Mouse (Mus musculus) c-Kit-positive CD71-negative TER-119-negative erythroid progenitor cells, embryonic 14.5 days (primary cell): ENCODE results near the gene Exoc3l4.
A peak's percentile ranks its signal among the peaks of the same experiment; 100 is the strongest.

ENCODE experiments used
- DNase-seq: peaks from one replicate; pipeline ENCODE4 v3.0.0-alpha.2; 2013; ENCODE audit warnings: low read depth

Gene Exoc3l4

DNA sequence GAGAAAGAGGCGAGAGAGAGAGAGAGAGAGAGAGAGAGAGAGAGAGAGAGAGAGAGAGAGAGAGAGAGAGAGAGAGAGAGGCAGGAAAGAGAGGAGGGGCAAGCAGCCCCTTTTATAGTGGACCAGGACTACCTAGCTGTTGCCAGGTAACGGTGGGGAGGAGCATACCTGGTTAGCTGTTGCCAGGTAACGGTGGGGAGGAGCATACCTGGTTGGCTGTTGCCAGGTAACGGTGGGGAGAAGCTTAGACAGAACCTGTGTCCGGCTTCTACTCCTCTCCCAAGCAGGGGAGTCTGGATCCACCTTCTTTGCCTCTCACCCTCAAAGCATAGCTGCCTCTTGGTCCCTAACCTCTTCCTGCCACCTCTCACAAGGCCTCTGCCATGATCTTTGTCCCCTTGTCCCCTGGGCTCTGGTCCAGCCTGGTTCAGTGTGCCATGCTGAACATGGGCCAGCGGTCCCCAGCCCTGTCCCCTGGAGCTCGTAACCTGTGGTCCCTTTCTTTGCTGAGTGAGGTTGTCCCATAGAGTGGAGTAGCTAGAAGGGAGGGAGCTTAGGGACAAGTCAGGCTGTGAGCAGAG, 17.4 kb downstream of the Exoc3l4 start:
- DNase-seq: no peak

DNA sequence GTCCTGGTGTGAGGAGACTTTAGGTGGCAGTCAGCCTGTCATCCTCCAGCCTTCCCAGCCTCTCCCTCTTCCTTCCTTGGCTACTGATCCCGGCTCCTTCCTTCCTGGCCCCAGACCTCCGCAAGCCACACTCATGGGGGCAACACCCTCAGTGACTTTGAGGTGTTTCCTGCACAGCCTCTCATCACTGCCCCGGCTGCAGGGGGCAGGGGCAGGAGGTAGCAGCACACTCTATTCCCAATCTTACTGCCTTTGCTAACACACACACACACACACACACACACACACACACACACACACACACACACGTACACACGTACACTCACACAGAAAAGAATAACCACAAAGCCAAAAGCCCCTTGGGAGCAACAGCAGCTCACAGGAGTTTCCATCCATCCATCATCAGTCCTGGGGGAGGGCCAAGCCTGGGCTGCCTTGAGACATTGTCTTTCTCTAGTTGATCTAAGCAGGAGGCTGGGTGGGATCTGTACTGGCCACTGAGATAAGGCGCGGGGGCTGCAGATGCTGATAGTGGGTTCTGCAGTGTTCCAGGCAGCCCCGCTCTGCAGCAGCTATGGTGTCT, 18.0 kb downstream of the Exoc3l4 start:
- no peak for DNase-seq

DNA sequence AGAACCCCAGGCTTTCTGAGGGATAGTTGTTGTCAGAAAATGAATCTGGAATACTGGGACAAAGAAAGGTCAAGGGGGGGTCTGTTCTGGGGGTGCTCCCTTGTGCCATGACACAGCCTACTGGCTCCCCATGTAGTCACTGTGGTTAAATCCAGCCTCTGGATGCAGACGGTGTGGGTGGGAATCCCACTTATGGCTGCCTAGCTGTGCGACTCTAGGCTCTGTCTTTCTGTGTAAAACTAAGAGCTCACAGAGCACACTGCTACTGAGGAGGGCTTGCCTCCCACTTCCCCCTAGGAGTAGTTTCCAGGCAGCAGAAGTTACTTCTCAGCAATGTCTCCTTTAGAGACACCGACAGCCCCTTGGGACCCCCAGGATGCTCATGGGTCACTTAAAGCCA, 19.4 kb downstream of the Exoc3l4 start:
- DNase-seq: no peak

DNA sequence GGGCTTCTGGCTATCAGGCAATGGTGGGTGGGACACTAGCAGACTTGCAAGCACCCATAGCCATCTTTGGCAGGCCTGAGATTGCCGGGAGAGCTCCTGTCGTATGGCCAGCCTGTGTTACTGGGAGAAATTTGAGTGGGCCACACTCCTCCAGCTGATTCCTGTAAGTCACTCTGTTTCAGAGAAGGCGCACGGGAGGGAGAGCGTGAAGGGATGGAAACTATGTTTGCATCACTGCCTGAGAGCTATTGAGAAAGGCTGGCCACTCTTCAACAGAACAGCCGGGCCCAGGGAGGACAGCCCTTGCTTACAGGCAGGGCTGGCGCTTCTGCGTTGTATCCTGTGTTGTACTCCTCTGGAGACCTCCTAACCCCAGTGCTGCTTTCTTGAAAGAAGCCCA, 19.8 kb downstream of the Exoc3l4 start:
- DNase-seq: no peak

DNA sequence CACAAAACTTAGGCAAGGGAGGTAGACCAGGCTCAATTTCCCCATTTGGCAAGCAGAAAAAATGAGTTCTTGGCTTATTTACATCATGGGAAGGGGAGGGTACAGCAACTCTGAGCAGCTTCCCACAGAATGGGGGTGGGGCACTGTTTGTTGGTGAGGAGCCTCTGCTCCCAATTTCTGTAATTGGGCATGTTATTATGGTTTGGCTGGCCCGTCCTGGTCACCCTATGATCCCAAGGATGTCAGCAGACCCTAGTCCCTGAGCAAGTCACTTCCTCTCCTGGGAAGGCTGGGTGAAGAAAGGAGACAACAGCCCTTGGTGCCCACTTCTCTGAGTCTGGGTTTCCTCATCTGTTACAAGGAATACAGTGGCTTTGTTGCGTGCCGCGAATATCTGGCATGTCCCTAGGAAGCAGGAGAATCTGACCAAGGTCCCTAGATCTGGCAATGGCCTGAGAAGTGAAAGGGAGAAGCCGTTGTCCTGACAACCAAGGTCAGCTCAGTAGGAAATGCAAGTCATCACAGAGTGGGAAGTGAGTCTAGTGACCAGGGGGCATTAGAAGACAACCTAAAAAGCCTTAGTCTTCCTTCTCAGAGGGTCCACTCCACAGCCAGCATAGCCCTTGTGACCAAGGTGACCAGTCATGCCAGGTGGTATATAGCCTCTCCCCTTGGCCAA, 20.5 kb downstream of the Exoc3l4 start:
- DNase-seq: no peak

DNA sequence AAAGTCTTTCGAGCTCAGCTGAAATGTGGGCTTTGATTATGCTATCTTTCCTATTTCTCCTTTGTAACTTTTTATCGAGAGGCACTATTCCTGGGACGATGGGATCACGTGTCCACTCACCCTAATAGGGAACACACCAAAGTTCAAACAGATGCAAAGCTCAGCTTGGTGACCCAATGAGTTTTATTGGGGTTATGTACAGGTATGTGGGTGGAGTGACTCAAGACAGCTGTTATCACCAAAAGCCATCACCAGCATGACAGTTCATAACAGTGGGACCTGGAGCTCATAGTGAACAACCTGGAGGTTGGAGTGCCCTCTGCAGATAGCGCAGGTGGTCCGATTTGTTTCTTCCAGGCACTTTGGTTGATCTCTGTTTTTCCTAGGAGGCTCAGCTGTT, 22.0 kb downstream of the Exoc3l4 start:
- DNase-seq: no peak

DNA sequence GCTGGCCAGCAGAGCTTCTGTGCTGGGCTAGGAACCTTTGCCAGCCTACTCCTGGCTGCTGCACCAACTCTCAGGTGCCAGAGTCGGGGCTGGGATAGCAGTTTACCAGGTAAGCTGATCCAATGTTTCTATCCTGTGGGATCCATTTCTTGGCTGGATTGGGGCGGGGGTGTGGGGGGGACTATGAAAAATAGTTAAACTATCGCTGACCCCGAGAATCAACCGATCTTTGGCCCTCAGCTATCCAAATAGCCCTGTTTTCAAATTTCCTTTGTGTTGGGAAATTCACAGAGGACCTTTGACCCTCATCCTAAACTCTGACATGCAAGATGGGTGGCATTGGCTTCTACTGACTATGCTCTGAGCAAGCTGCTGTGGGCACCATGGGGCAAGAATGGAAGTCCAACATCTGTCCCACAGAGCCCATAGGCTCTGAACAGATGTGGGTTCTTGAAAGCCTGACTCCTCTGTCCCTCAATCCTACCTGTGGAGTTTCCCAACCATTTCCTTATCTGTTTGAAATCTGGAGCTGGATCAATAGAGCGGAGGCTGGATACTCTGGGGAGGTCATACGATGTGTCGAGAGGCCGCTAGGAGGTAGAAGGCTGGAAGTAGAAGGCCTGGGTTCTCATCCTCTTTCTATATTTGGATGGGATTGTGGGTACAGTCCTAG, 24.0 kb downstream of the Exoc3l4 start:
- no peak for DNase-seq

DNA sequence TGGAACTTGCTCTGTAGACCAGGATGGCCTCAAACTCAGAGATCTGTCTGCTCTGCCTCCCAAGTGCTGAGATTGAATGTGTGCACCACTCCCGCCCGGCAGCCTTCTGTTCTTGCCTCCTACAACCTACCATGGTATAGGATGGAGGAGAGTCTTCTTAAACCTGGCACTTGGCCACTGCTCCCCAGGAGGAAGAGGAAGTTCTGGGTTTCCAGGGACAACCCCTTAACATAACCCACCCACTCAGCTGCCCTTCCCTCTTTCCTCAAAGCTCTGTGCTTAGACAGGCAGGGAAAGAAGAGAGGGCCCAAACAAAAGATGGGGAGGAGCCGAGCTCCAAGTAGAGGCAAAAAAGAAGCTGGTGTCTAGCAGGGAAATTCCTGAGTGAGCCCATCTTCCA, 24.7 kb downstream of the Exoc3l4 start:
- no peak for DNase-seq

DNA sequence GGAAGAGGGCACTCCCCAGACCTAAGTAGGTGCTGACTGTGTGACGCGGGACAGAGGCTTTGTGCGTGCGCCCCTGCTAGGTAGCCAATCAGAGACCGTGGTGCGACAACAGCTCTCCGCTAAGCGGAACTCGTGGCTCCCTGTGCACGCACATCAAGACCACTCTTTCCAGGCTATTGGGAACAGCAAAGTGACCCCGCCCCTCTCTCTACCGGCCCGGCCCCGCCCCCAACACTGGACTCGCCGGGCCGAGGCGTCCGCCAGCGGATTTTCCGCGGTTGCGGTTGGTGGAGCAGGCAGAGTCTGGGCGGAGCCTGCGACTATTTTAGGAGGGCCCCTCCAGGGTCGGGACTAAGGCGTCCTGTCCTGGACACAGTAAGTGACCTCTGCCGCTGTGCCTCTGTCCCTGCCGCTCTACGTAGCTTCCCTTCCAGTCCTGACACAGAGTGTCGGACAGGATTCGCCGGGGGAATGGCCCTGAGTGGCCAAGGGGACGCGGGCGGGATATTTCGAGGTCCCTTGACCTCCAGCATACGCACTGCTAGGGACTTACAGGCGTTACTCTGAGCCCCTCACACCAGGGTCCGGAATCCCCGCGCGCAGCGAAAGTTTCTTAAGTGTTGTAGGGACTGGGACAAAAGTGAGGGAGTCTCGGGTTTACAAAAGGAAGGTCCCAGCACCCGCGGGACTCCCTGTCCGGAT, 25.6 kb downstream of the Exoc3l4 start, which contains the start of gene Tnfaip2:
TSS of gene Tnfaip2 (plus strand) at position 161 of the 702 bp plus-strand sequence.
- peak; percentile 52 for DNase-seq

DNA sequence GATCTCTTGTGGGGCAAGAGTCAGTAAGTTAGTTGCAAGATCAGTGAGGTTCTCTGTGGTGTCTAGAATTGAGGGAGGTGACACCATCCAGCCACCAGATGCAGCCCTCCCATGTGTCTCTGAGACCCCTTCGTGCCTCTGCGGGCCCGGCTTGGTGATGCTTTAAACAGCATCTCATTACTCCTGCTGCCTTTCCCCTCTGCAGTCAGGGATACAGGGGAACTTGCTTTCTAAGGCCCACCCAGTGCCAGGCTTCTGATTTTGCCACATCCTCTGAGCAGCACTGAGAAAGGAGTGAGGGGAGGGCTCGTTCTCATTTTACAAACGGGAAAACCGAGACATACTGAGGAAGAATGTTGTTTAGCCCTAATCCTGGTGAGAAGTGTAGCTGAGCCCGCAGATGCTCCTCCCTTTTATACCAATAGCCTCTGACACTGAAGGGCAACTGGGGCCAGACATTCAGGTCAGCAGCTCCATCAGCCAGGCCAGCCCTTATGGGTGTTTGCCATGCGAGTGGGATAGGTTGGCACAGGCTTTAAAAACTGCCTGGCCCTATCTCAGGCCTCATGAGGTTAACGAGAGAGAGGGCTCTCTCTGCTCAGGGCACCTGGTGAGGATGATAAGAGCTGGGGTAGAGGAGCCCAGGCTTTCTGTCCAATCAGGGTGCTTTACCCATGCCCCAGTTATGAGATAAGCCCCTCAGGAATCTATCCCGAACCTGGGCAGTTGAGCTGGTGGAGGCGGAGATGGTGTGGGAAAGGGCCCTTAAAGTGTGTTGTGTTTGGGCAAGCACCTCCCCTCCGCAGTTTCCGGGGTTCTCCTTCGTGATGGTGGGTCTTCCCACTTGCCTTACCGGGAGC, 26.4 kb downstream of the Exoc3l4 start:
- peak; percentile 55 for DNase-seq

DNA sequence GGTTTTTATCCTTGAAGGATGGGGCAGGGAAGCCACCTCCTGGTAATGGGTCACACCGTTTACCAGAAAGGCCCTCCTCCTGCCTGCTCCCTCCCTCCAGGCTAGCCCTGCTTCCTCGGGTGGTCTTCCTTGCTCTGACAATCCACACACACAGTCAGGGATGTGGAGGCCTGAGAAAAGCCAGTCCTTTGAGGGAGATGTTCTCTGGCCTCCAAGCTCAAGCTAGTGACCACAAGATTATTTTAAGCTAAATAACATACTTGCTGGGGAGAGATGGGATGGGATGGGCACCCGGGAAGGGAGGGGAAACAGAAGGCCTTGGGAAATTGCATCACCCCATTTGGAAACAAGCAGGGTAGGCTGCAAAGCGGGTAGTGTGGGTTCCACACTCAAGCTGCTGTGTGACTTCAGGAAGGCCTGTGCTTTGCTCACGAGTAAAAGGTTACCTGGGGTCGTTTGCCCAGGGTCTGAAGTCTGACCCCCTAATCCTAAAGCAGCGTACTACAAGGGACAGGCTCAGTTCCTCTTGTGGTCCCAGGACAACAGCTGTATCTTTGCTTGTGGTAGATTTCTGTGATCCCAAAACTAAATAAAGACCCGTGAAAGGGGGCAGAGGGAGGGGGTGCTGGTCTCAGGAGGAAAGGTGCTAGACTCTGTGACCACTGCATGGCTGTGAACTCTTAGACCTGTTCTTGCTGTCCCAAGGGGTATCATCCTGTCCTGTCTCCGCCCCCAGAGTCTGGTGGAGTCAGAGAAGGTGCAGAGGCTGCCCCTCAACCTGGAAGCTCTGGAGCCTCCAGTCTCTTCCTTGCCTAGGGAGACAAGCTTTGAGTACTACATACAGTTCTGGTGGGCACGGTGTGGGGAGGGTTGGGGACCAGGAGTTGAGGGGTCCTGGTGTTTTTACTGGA, 27.4 kb downstream of the Exoc3l4 start:
- DNase-seq: no peak

DNA sequence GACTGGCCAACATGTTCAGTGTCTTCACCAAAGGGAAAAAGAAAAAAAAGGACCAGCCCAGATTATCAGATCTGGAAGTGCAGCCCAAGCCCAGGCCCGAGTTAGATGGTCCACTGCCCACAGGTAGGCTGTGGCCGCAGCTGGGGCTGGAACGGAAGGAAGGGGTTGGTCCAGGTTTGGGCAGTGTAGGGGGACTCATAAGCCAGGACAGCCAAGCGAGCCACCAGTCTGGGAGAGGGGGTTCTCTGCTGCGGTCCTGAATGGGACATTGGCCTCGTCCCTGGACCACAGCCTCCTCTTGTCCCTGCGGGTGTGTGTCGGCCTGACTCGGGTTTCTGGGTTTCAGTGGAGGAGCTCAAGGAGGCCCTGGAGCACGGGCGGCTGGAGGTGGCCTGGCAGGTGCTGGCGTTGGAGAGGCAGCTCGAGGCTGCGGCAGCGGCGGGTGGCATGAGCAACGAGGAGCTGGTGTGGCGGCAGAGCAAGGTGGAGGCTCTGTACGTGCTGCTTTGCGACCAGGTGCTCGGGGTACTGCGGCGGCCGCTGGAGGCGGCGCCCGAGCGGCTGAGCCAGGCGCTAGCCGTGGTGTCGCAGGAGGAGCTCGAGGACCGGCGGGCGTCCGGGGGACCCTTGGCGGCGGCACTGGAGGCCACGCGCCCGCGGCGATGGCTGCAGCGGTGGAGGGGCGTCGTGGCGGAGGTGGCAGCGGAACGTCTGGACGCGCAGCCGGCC, 28.5 kb downstream of the Exoc3l4 start:
- no peak for DNase-seq

DNA sequence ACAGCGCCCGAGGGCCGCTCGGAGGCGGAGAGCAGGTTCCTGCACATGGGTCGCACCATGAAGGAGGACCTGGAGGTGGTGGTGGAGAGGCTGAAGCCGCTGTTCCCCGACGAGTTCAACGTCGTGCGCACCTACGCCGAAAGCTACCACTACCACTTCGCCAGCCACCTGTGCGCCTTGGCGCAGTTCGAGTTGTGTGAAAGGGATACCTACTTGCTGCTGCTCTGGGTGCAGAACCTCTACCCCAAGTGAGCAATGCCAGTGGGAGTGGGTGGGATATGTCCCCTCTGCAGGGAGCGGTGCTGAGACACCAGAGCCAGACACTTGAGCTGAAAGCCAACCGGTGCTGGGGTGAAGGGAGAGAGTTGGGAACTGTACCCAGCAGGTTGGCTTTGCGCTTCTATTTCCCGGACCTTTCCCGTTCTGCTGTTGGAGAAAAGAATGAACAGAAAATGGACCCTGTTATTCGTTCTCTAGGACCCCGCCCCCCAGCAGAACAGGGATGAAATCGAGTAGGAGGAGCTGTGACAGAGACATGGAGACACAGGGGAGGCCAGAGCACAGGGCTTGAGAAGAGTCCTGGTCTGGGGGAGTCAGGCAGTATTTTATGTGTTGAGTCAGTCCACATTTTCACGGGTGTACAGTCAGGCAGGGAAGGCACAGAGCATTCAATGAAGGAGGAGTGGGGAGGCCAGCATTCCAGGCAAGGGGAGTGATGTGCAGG, 29.2 kb downstream of the Exoc3l4 start:
- no peak for DNase-seq

DNA sequence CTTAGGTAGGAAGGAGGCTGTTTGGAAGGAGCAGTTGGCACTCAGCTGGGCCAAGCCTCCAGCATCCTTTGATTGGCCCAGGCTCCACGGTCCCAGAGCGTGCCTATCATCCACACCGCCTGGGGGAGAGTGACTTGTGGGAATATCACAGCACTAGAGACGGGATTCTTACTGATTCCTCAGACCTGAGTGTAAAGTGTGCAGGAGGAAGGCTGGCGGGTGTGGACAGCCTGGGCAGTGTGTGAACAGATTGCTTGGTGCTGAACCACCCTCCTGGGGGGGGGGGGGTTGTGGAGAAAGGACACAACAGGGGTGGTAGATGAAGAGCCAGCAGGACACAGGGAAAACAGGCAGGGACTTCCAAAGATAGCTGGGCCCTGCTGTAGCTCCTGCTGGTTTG, 29.9 kb downstream of the Exoc3l4 start:
- DNase-seq: no peak

DNA sequence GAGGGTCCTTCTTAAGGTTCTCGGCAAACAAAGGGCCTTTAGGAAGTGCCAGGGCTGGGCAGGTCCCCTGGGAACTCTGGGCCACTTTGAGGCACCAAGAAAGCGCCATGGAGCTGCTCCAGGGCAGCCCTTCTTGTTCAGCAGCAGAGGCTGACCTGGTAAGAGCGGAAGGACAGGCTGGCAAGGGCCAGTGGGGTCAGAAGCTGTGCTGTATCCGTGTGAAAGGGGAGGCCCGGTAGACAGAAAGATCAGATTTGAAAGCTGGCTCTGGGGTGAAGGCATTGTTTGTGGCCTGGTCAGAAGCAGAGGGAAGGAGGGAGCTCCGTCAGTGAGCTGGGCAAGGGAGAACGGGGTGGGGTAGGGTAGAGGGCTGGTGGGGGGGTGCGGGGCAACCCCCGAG, 30.5 kb downstream of the Exoc3l4 start:
- no peak for DNase-seq

DNA sequence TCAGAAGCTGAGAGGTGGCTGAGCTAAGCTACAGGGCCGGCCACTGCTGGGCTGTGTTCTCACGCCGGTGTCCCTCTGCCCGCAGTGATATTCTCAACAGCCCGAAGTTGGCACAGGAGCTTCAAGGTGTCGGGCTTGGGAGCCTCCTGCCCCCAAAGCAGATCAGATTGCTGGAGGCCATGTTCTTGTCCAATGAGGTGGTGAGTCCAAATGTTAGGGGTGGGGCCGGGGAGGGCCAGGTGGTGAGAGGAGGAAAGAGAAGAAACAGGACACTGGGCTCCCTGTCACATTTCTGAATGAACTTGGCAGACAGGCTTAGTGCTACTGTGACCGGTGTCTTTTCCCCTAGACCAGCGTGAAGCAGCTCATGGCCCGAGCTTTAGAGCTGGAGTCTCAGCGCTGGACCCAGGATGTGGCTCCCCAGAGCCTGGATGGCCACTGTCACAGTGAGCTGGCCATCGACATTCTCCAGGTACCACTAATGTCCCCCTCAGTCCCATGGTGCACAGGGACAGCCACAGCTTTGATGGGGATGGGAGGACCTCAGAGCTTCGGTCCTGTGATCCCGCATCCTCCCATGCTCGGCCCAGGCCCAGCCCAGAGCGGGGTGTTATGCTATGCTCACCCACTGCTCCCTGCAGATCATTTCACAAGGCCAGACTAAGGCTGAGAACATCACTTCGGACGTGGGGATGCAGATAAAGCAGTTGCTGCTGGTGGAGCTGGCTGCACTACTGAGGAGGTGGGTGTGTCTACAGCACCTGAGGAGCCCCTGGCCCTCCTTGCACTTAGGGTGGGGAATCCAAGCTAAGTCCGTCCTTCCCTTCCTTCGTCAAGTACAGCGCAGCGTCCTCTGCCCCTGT, 31.3 kb downstream of the Exoc3l4 start:
- no peak for DNase-seq

DNA sequence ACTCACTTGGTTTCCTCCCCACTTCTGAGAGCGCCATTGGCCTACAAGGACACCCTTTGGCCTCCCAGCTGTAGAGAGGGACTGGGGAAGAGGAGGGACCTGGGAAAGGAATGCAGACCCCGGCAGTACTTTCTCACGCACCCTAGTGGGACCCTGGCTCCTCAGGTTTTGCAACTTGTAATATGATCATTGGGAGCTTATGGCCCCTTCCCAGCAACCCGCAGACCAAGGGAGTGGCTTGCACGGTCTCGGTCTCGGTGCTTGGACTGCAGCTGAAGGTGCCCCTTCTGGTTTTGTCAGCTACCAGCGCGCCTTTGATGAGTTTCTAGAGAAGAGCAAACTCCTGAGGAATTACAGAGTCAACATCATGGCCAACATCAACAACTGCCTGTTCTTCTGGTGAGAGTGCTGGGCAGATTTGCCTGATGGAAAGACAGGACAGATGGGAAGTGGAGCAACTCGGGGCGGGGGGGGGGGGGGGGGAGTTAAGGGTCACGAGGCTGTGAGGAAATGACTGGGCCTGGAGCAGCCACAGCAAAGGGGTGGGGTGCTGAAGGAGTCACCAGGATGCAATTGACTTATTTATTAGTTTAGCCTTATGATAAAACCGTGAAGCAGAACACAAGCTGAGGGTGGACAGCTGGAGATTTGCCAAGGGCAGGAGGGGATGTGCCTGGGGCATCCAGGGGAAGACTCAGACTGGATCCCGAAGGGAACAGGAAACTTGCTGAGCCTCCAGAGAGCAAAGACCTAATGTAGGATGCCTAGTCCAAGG, 32.3 kb downstream of the Exoc3l4 start:
- DNase-seq: no peak
